Mouse (Mus musculus): ENCODE measurements around the gene Rhno1. TPM values are rescaled to one million over a fixed set of nuclear protein-coding genes. Genes with fewer than 3 reads are reported as not detected.

The Rhno1 gene
- polyA plus RNA-seq, 1 experiment = 10.6 TPM

GRCm38 (mm10) chr6:128349711-128350110, 13.0 kb downstream of the Rhno1 start:
- DNase-seq = peak; percentile 23
- 39% methylated on average over 7 of the region's 7 CpGs for WGBS
- H3K36me3 ChIP-seq (ENCODE audit: control insufficient read depth, insufficient read depth, low read length) = no peaks in the 10 kb centered on the region; the same call in 1 of the 2 replicates
- H3K4me1 ChIP-seq (ENCODE audit: control insufficient read depth, insufficient read depth, low read length) = peaks cover 9% of the 10 kb centered on the region
- H3K4me3 ChIP-seq (ENCODE audit: insufficient read depth, low read depth, low read length) = no peak overlapping the region
- H3K27me3 ChIP-seq (replicated peaks; ENCODE audit: control insufficient read depth, insufficient read depth, low read length) = no peaks in the 10 kb centered on the region
- TF ChIP-seq CTCF (conservative IDR thresholded peaks at IDR 0.05; ENCODE audit: insufficient read depth, insufficient read length, low read depth, low read length) (no peak), POLR2A (IDR thresholded peaks at IDR 0.05; ENCODE audit: low read depth, low read length) (no peak)
- H3K27ac ChIP-seq (ENCODE audit: insufficient read depth, low read depth, low read length) = peak overlapping the region; percentile 64

- Histone ChIP-seq H3K4me3 (ENCODE audit: insufficient read depth, low read depth, low read length) (no peak overlapping the region), H3K27ac (ENCODE audit: insufficient read depth, low read depth, low read length) (no peak overlapping the region), H3K36me3 (ENCODE audit: control insufficient read depth, insufficient read depth, low read length) (no peaks in the 10 kb centered on the region; the same call in 1 of the 2 replicates), H3K27me3 (replicated peaks; ENCODE audit: control insufficient read depth, insufficient read depth, low read length) (no peaks in the 10 kb centered on the region), H3K4me1 (ENCODE audit: control insufficient read depth, insufficient read depth, low read length) (peaks cover 5% of the 10 kb centered on the region)
- TF ChIP-seq POLR2A (IDR thresholded peaks at IDR 0.05; ENCODE audit: low read depth, low read length) = no peak
- WGBS = 56% methylated on average over 6 of the region's 6 CpGs
- no peak for DNase-seq
These were observed 15.9 kb downstream of the Rhno1 start for GRCm38 (mm10) chr6:128346782-128347181.

- H3K4me3 ChIP-seq (ENCODE audit: insufficient read depth, low read depth, low read length) = no peak overlapping the region
- H3K36me3 ChIP-seq (ENCODE audit: control insufficient read depth, insufficient read depth, low read length) = no peaks in the 10 kb centered on the region; the same call in 1 of the 2 replicates
- TF ChIP-seq CTCF (conservative IDR thresholded peaks at IDR 0.05; ENCODE audit: insufficient read depth, insufficient read length, low read depth, low read length) (no peak), POLR2A (IDR thresholded peaks at IDR 0.05; ENCODE audit: low read depth, low read length) (no peak)
- H3K27ac ChIP-seq (ENCODE audit: insufficient read depth, low read depth, low read length) = no peak overlapping the region
- no peak for DNase-seq
- 72% methylated on average over 10 of the region's 10 CpGs for WGBS
- no peaks in the 10 kb centered on the region for H3K27me3 ChIP-seq (replicated peaks; ENCODE audit: control insufficient read depth, insufficient read depth, low read length)
- H3K4me1 ChIP-seq (ENCODE audit: control insufficient read depth, insufficient read depth, low read length) = peaks cover 8% of the 10 kb centered on the region
These were observed 17.1 kb downstream of the Rhno1 start for GRCm38 (mm10) chr6:128345623-128346022.

- TF ChIP-seq POLR2A (IDR thresholded peaks at IDR 0.05; ENCODE audit: low read depth, low read length) (no peak), CTCF (conservative IDR thresholded peaks at IDR 0.05; ENCODE audit: insufficient read depth, insufficient read length, low read depth, low read length) (no peak)
- peaks cover 12% of the 10 kb centered on the region for H3K4me1 ChIP-seq (ENCODE audit: control insufficient read depth, insufficient read depth, low read length)
- H3K27ac ChIP-seq (ENCODE audit: insufficient read depth, low read depth, low read length) = no peak overlapping the region
- WGBS = 72% methylated on average over 11 of the region's 11 CpGs
- no peak for DNase-seq
- H3K36me3 ChIP-seq (ENCODE audit: control insufficient read depth, insufficient read depth, low read length) = no peaks in the 10 kb centered on the region
- H3K27me3 ChIP-seq (replicated peaks; ENCODE audit: control insufficient read depth, insufficient read depth, low read length) = no peaks in the 10 kb centered on the region
- H3K4me3 ChIP-seq (ENCODE audit: insufficient read depth, low read depth, low read length) = no peak overlapping the region
These were observed 20.6 kb downstream of the Rhno1 start for GRCm38 (mm10) chr6:128341956-128342723.

GRCm38 (mm10) chr6:128338876-128339275, 23.8 kb downstream of the Rhno1 start:
- Histone ChIP-seq H3K27ac (ENCODE audit: insufficient read depth, low read depth, low read length) (no peak overlapping the region), H3K36me3 (ENCODE audit: control insufficient read depth, insufficient read depth, low read length) (no peaks in the 10 kb centered on the region), H3K27me3 (replicated peaks; ENCODE audit: control insufficient read depth, insufficient read depth, low read length) (no peaks in the 10 kb centered on the region), H3K4me1 (ENCODE audit: control insufficient read depth, insufficient read depth, low read length) (peaks cover 15% of the 10 kb centered on the region), H3K4me3 (ENCODE audit: insufficient read depth, low read depth, low read length) (no peak overlapping the region)
- 32% methylated on average over 5 of the region's 5 CpGs for WGBS
- no peak for DNase-seq
- TF ChIP-seq CTCF (conservative IDR thresholded peaks at IDR 0.05; ENCODE audit: insufficient read depth, insufficient read length, low read depth, low read length) (no peak), POLR2A (IDR thresholded peaks at IDR 0.05; ENCODE audit: low read depth, low read length) (no peak)

GRCm38 (mm10) chr6:128337467-128337866, 25.2 kb downstream of the Rhno1 start:
- 35% methylated on average over 7 of the region's 7 CpGs for WGBS
- DNase-seq = peak; percentile 71
- Histone ChIP-seq H3K4me1 (ENCODE audit: control insufficient read depth, insufficient read depth, low read length) (peaks cover 15% of the 10 kb centered on the region), H3K4me3 (ENCODE audit: insufficient read depth, low read depth, low read length) (no peak overlapping the region), H3K27ac (ENCODE audit: insufficient read depth, low read depth, low read length) (peak overlapping the region; percentile 70), H3K27me3 (replicated peaks; ENCODE audit: control insufficient read depth, insufficient read depth, low read length) (no peaks in the 10 kb centered on the region), H3K36me3 (ENCODE audit: control insufficient read depth, insufficient read depth, low read length) (no peaks in the 10 kb centered on the region)
- no peak for TF ChIP-seq CTCF (conservative IDR thresholded peaks at IDR 0.05; ENCODE audit: insufficient read depth, insufficient read length, low read depth, low read length)
- TF ChIP-seq POLR2A (IDR thresholded peaks at IDR 0.05; ENCODE audit: low read depth, low read length) = no peak

GRCm38 (mm10) chr6:128334397-128335124, 28.1 kb downstream of the Rhno1 start:
- H3K27me3 ChIP-seq (replicated peaks; ENCODE audit: control insufficient read depth, insufficient read depth, low read length) = no peaks in the 10 kb centered on the region
- no peak overlapping the region for H3K27ac ChIP-seq (ENCODE audit: insufficient read depth, low read depth, low read length)
- peak; percentile 64 for DNase-seq
- 28% methylated on average over 12 of the region's 12 CpGs for WGBS
- no peaks in the 10 kb centered on the region for H3K36me3 ChIP-seq (ENCODE audit: control insufficient read depth, insufficient read depth, low read length)
- peaks cover 9% of the 10 kb centered on the region for H3K4me1 ChIP-seq (ENCODE audit: control insufficient read depth, insufficient read depth, low read length)
- no peak overlapping the region for H3K4me3 ChIP-seq (ENCODE audit: insufficient read depth, low read depth, low read length)
- TF ChIP-seq CTCF (conservative IDR thresholded peaks at IDR 0.05; ENCODE audit: insufficient read depth, insufficient read length, low read depth, low read length) = peak; percentile 67
- TF ChIP-seq POLR2A (IDR thresholded peaks at IDR 0.05; ENCODE audit: low read depth, low read length) = no peak
